Mouse (Mus musculus): ENCODE data around the gene Crybb3. TPM values are rescaled to one million over a fixed set of nuclear protein-coding genes. Genes with fewer than 3 reads are reported as not detected.

Crybb3 gene
- polyA plus RNA-seq, 1 experiment from 2014 or later, result 0.91 TPM

- no peaks in the 10 kb centered on the region for H3K9me3 ChIP-seq (ENCODE audit: control insufficient read depth, low read length)
- H3K4me3 ChIP-seq (ENCODE audit: low read depth, low read length), result no peak overlapping the region
- H3K36me3 ChIP-seq (ENCODE audit: control insufficient read depth, insufficient read depth, low read length), result no peaks in the 10 kb centered on the region
- no peak overlapping the region for H3K4me2 ChIP-seq (ENCODE audit: low read depth, low read length)
- H3K4me1 ChIP-seq (ENCODE audit: control insufficient read depth, insufficient read depth, low read length), result peaks cover 10% of the 10 kb centered on the region
- no peak overlapping the region for H3K27ac ChIP-seq (ENCODE audit: low read depth, low read length)
- 90% methylated on average over 2 of the region's 2 CpGs for WGBS
- no peak overlapping the region for H3K9ac ChIP-seq (replicated peaks; ENCODE audit: low read depth, low read length)
- ATAC-seq (ENCODE audit: low read depth), result no peak
- H3K27me3 ChIP-seq (ENCODE audit: control insufficient read depth, insufficient read depth, low read length), result no peaks in the 10 kb centered on the region
Measured at GRCm38 (mm10) chr5:113084309-113084708, 2.9 kb upstream of the Crybb3 start.

DNA sequence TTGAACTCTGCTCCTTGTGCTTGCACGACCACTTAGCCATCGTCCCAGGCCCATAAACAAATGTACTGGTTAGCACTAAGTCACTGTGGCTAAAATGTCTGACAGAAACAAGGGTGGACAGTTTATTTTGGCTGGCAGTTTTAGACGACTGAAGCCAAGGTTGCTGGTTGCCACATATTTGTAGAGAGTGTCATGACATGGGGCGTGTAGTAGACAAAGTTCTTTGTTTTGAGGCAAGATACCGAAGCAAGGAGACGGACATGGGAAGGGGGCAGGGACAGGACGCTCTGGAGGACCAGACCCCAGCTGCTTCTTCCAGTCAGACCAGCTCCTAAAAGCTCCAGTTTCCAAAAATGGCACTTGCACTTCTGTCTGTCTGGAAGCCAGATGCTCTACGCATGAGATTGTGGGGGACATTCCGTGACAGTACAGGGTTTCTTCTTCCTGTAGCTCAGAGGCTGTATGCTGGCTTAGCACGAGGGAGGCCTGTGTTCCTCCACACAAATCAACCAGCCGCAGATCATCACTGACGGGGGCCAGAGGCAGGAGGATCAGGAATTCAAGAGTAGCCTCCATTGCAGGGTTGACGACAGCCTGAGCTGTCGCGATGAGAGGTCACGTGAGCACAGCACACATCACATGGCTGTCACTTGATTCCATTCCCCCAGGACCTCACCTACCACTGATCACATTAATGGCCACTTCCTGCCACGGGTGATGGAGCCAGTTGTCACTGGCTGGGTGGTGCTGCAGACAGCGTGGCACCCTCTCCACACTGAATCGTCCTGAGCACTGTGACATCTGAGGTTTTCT, 1.2 kb upstream of the Crybb3 start:
- no peaks in the 10 kb centered on the region for H3K9me3 ChIP-seq (ENCODE audit: control insufficient read depth, low read length)
- no peak overlapping the region for H3K4me2 ChIP-seq (ENCODE audit: low read depth, low read length)
- no peaks in the 10 kb centered on the region for H3K36me3 ChIP-seq (ENCODE audit: control insufficient read depth, insufficient read depth, low read length)
- no peak overlapping the region for H3K9ac ChIP-seq (replicated peaks; ENCODE audit: low read depth, low read length)
- H3K4me1 ChIP-seq (ENCODE audit: control insufficient read depth, insufficient read depth, low read length), result peaks cover 10% of the 10 kb centered on the region
- 63% methylated on average over 19 of the region's 19 CpGs for WGBS
- ATAC-seq (ENCODE audit: low read depth), result no peak
- no peaks in the 10 kb centered on the region for H3K27me3 ChIP-seq (ENCODE audit: control insufficient read depth, insufficient read depth, low read length)
- no peak overlapping the region for H3K4me3 ChIP-seq (ENCODE audit: low read depth, low read length)
- no peak overlapping the region for H3K27ac ChIP-seq (ENCODE audit: low read depth, low read length)

- H3K27ac ChIP-seq (ENCODE audit: low read depth, low read length), result no peak overlapping the region
- H3K27me3 ChIP-seq (ENCODE audit: control insufficient read depth, insufficient read depth, low read length), result no peaks in the 10 kb centered on the region
- no peaks in the 10 kb centered on the region for H3K36me3 ChIP-seq (ENCODE audit: control insufficient read depth, insufficient read depth, low read length)
- H3K4me1 ChIP-seq (ENCODE audit: control insufficient read depth, insufficient read depth, low read length), result peaks cover 3% of the 10 kb centered on the region; the same call in 1 of the 2 replicates
- H3K4me3 ChIP-seq (ENCODE audit: low read depth, low read length), result no peak overlapping the region
- no peaks in the 10 kb centered on the region for H3K9me3 ChIP-seq (ENCODE audit: control insufficient read depth, low read length)
- H3K9ac ChIP-seq (replicated peaks; ENCODE audit: low read depth, low read length), result no peak overlapping the region
- H3K4me2 ChIP-seq (ENCODE audit: low read depth, low read length), result no peak overlapping the region
- 91% methylated on average over 9 of the region's 9 CpGs for WGBS
- no peak for ATAC-seq (ENCODE audit: low read depth)
Measured at GRCm38 (mm10) chr5:113081020-113081419, 364 bp downstream of the Crybb3 start.

GRCm38 (mm10) chr5:113079783-113080182, 1.6 kb downstream of the Crybb3 start:
- H3K4me2 ChIP-seq (ENCODE audit: low read depth, low read length), result no peak overlapping the region

DNA sequence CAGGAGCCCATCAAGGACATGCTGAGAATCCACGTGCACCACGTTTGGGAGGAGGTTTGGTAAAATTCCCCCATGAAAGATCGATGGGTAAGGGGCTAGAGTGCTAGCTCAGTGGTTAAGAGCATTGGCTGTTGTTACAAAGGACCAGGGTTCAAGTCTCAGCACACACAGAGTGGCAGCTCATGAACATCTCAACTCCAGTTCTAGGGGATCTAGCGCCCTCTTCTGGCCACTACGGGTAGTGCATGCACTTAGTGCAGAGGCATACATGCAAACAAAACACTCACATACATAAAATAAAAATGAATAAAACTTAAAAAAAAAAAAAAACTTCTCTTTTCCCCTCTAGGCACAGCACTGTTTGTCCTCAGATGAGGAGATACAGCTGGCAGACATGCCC, 2.7 kb downstream of the Crybb3 start:
- Histone ChIP-seq H3K9ac (replicated peaks; ENCODE audit: low read depth, low read length) (no peak overlapping the region), H3K9me3 (ENCODE audit: control insufficient read depth, low read length) (no peaks in the 10 kb centered on the region), H3K4me3 (ENCODE audit: low read depth, low read length) (no peak overlapping the region), H3K27me3 (ENCODE audit: control insufficient read depth, insufficient read depth, low read length) (no peaks in the 10 kb centered on the region), H3K4me1 (ENCODE audit: control insufficient read depth, insufficient read depth, low read length) (no peaks in the 10 kb centered on the region), H3K36me3 (ENCODE audit: control insufficient read depth, insufficient read depth, low read length) (no peaks in the 10 kb centered on the region), H3K4me2 (ENCODE audit: low read depth, low read length) (no peak overlapping the region), H3K27ac (ENCODE audit: low read depth, low read length) (no peak overlapping the region)
- 69% methylated on average over 5 of the region's 5 CpGs for WGBS
- ATAC-seq (ENCODE audit: low read depth), result no peak

More at GRCm38 (mm10) chr5:113079783-113080182, 1.6 kb downstream of the Crybb3 start:
- H3K9me3 ChIP-seq (ENCODE audit: control insufficient read depth, low read length), result no peaks in the 10 kb centered on the region
- no peaks in the 10 kb centered on the region for H3K4me1 ChIP-seq (ENCODE audit: control insufficient read depth, insufficient read depth, low read length)
- WGBS, result 29% methylated on average over 21 of the region's 21 CpGs
- no peak overlapping the region for H3K27ac ChIP-seq (ENCODE audit: low read depth, low read length)
- H3K9ac ChIP-seq (replicated peaks; ENCODE audit: low read depth, low read length), result no peak overlapping the region
- H3K36me3 ChIP-seq (ENCODE audit: control insufficient read depth, insufficient read depth, low read length), result no peaks in the 10 kb centered on the region
- ATAC-seq (ENCODE audit: low read depth), result no peak
- H3K27me3 ChIP-seq (ENCODE audit: control insufficient read depth, insufficient read depth, low read length), result no peaks in the 10 kb centered on the region
- H3K4me3 ChIP-seq (ENCODE audit: low read depth, low read length), result no peak overlapping the region

GRCm38 (mm10) chr5:113070017-113070416, 11.4 kb downstream of the Crybb3 start, which contains the start of gene Crybb2:
Gene Crybb2 (minus strand): TSS chr5:113070117.
- Histone ChIP-seq H3K27ac (ENCODE audit: low read depth, low read length) (no peak within 1 kb of the TSS), H3K9me3 (ENCODE audit: control insufficient read depth, low read length) (no peaks in the 10 kb centered on the region), H3K4me2 (ENCODE audit: low read depth, low read length) (no peak within 1 kb of the TSS), H3K4me3 (ENCODE audit: low read depth, low read length) (no peak within 1 kb of the TSS), H3K36me3 (ENCODE audit: control insufficient read depth, insufficient read depth, low read length) (no peaks in the 10 kb centered on the region), H3K9ac (replicated peaks; ENCODE audit: low read depth, low read length) (no peak within 1 kb of the TSS), H3K4me1 (ENCODE audit: control insufficient read depth, insufficient read depth, low read length) (no peaks in the 10 kb centered on the region), H3K27me3 (ENCODE audit: control insufficient read depth, insufficient read depth, low read length) (no peaks in the 10 kb centered on the region)
- ATAC-seq (ENCODE audit: low read depth), result no peak

- peak; percentile 61; the same call in 1 of the 2 replicates for ATAC-seq (ENCODE audit: low read depth)
- no peak overlapping the region for H3K27ac ChIP-seq (ENCODE audit: low read depth, low read length)
- no peaks in the 10 kb centered on the region for H3K4me1 ChIP-seq (ENCODE audit: control insufficient read depth, insufficient read depth, low read length)
- H3K4me3 ChIP-seq (ENCODE audit: low read depth, low read length), result no peak overlapping the region
- 6% methylated on average over 16 of the region's 16 CpGs for WGBS
- H3K9ac ChIP-seq (replicated peaks; ENCODE audit: low read depth, low read length), result no peak overlapping the region
- H3K9me3 ChIP-seq (ENCODE audit: control insufficient read depth, low read length), result no peaks in the 10 kb centered on the region
- H3K27me3 ChIP-seq (ENCODE audit: control insufficient read depth, insufficient read depth, low read length), result no peaks in the 10 kb centered on the region
- H3K36me3 ChIP-seq (ENCODE audit: control insufficient read depth, insufficient read depth, low read length), result no peaks in the 10 kb centered on the region
- no peak overlapping the region for H3K4me2 ChIP-seq (ENCODE audit: low read depth, low read length)
Measured at GRCm38 (mm10) chr5:113054308-113054707, 27.1 kb downstream of the Crybb3 start.

DNA sequence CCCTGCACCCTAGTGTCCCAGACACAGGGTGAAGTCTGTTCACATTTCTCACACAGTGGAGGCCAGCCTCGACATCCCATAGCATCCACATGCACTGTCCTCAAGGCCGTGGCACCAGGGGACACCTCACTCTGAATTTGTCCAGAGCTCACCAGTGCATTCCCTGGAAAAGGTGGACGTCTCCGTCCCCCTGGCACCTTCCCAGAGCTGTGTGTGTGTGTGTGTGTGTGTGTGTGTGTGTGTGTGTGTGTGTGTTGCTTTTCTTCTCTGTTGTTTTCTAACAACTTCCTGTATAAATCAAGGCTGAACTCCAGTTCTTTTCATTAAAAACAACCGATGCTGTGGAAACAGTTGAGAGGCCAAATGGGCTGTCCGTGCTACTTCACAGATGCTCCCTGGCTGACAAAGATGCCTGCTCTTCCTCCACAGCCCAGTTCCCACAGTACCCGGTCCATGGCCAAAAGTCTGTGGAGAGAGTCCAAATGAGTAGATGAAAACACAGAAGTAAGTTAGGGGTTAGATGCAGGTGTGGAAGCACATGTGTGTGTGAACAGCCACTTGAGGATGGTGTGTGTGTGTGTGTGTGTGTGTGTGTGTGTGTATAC, 30.7 kb downstream of the Crybb3 start:
- H3K27me3 ChIP-seq (ENCODE audit: control insufficient read depth, insufficient read depth, low read length), result no peaks in the 10 kb centered on the region
- H3K4me3 ChIP-seq (ENCODE audit: low read depth, low read length), result no peak overlapping the region
- H3K9me3 ChIP-seq (ENCODE audit: control insufficient read depth, low read length), result no peaks in the 10 kb centered on the region
- 46% methylated on average over 7 of the region's 7 CpGs for WGBS
- peak overlapping the region; percentile 22; the same call in 1 of the 2 replicates for H3K27ac ChIP-seq (ENCODE audit: low read depth, low read length)
- no peak overlapping the region for H3K4me2 ChIP-seq (ENCODE audit: low read depth, low read length)
- no peaks in the 10 kb centered on the region for H3K36me3 ChIP-seq (ENCODE audit: control insufficient read depth, insufficient read depth, low read length)
- no peak for ATAC-seq (ENCODE audit: low read depth)
- H3K9ac ChIP-seq (replicated peaks; ENCODE audit: low read depth, low read length), result no peak overlapping the region
- no peaks in the 10 kb centered on the region for H3K4me1 ChIP-seq (ENCODE audit: control insufficient read depth, insufficient read depth, low read length)

DNA sequence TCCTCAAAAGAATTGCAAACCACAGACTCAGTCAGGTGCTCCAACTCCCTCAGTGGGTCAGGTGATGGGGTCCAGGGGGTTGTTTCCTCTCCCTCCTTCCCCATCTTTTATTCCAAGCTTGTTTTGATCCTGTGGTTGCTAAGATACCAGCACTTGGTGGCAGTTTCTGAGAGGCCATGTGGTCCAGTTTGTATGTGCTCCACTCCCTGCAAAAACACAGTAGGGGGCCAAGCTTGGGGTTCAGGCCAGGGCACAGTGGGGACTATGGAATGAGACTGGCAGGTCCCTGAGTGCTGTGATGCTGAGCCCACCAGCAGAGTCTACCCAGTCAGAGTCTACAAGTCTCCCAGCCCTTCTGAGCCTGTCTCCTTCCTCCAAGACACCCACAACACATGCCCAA, 31.5 kb downstream of the Crybb3 start:
- Histone ChIP-seq H3K4me3 (ENCODE audit: low read depth, low read length) (no peak overlapping the region), H3K9ac (replicated peaks; ENCODE audit: low read depth, low read length) (no peak overlapping the region), H3K4me2 (ENCODE audit: low read depth, low read length) (no peak overlapping the region), H3K4me1 (ENCODE audit: control insufficient read depth, insufficient read depth, low read length) (no peaks in the 10 kb centered on the region), H3K27ac (ENCODE audit: low read depth, low read length) (no peak overlapping the region), H3K27me3 (ENCODE audit: control insufficient read depth, insufficient read depth, low read length) (no peaks in the 10 kb centered on the region), H3K9me3 (ENCODE audit: control insufficient read depth, low read length) (no peaks in the 10 kb centered on the region), H3K36me3 (ENCODE audit: control insufficient read depth, insufficient read depth, low read length) (no peaks in the 10 kb centered on the region)
- ATAC-seq (ENCODE audit: low read depth), result no peak

All from neural tube, embryonic 14.5 days (tissue).